In the genomic region with DNA sequence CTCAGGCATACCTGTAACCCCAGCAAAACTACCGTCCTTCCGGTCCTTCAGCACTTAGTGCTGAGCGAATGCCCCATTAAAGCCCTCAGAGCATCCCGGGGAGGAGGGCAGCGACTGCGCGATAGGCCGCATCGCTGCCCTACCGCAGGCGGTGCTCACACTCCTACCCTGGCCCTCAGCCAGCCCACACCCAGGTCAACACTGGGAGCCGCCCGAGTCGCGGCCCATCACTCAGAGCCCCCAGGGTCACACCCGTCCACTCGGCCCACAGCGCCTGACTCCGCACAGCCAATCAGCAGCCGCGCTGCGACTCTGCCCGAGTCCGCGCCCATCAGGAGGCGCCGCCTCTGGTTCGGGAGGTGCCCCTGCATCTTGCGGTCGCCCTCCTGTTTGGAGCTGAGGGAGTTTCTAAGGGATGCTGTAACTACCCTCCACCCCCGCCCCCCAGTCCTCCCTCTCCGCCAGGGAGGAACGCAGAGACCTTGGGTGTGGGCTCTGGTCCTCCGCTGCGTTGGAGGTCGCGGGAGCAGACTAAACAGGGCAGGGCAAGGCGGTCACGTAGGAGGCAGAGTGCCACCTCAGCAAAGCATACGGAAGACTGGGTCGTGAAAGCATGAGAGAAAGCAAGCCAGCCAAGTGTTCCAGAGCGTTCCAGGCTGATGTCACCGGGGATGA, we compare ENCODE assay signal across 8 mouse cellular contexts. TPM values are rescaled to one million over a fixed set of nuclear protein-coding genes. Genes with fewer than 3 reads are reported as not detected.
DNase-seq lines count a peak whose midpoint lies in the region; ATAC-seq and TF ChIP-seq lines count a peak whose summit lies in the region.

No protein-coding gene starts in this region.

- no peak for TF ChIP-seq CTCF in ES-Bruce4 (IDR thresholded peaks at IDR 0.05; ENCODE audit: low read depth, low read length)
- peak; percentile 57 for TF ChIP-seq CTCF in liver, postnatal 0 days (IDR thresholded peaks at IDR 0.05; ENCODE audit: low read depth)

- H3K4me3 ChIP-seq in ES-Bruce4 (ENCODE audit: low read depth, low read length): peak overlapping the region; percentile 64
- peak overlapping the region; percentile 60 for H3K4me3 ChIP-seq in forebrain, embryonic 13.5 days
- H3K4me3 ChIP-seq in liver, postnatal 0 days (ENCODE audit: low read depth, low read length): peak overlapping the region; percentile 66
- peak overlapping the region; percentile 55 for H3K4me3 ChIP-seq in neural tube, embryonic 14.5 days (ENCODE audit: low read depth, low read length)

- intact Hi-C loops in heart, postnatal 10 days (cut with DNase I): loop anchor here (1.0 to 2.0 kb wide), 2 partner anchors 18 to 27 kb away; no protein-coding TSS in a partner anchor

- no peak for TF ChIP-seq POLR2A in ES-Bruce4 (IDR thresholded peaks at IDR 0.05; ENCODE audit: insufficient read depth, low read length)

- H3K27ac ChIP-seq in ES-Bruce4 (ENCODE audit: insufficient read depth, low read length): peak overlapping the region; percentile 97
- H3K27ac ChIP-seq in forebrain, embryonic 13.5 days: peak overlapping the region; percentile 87
- peak overlapping the region; percentile 95 for H3K27ac ChIP-seq in liver, postnatal 0 days (ENCODE audit: low read depth)
- H3K27ac ChIP-seq in neural tube, embryonic 14.5 days (ENCODE audit: low read depth, low read length): peak overlapping the region; percentile 90

- TF ChIP-seq EP300 in ES-Bruce4 (IDR thresholded peaks at IDR 0.05; ENCODE audit: insufficient read depth, low read depth, low read length): peak; percentile 73
- no peak for TF ChIP-seq EP300 in liver, postnatal 0 days (IDR thresholded peaks at IDR 0.05; ENCODE audit: low read depth)

- H3K36me3 ChIP-seq in ES-Bruce4 (ENCODE audit: control insufficient read depth, insufficient read depth, low read length, poor library complexity, severe bottlenecking): no peaks in the 10 kb centered on the region
- no peaks in the 10 kb centered on the region for H3K36me3 ChIP-seq in forebrain, embryonic 13.5 days (ENCODE audit: poor library complexity, severe bottlenecking)
- no peaks in the 10 kb centered on the region for H3K36me3 ChIP-seq in liver, postnatal 0 days (replicated peaks; ENCODE audit: insufficient read depth, low read length)
- no peaks in the 10 kb centered on the region for H3K36me3 ChIP-seq in neural tube, embryonic 14.5 days (ENCODE audit: control insufficient read depth, insufficient read depth, low read length)

- ATAC-seq in cerebellum, adult (ENCODE audit: insufficient number of reproducible peaks, low FRiP score, low TSS enrichment): peak; percentile 99
- peak; percentile 97 for ATAC-seq in forebrain, embryonic 13.5 days
- peak; percentile 97 for ATAC-seq in liver, postnatal 0 days
- ATAC-seq in neural tube, embryonic 14.5 days (ENCODE audit: low read depth): peak; percentile 97

- peak overlapping the region; percentile 49 for H3K9ac ChIP-seq in ES-Bruce4 (ENCODE audit: low read depth, poor library complexity, severe bottlenecking)
- H3K9ac ChIP-seq in forebrain, embryonic 13.5 days: peak overlapping the region; percentile 71
- peak overlapping the region; percentile 74 for H3K9ac ChIP-seq in liver, postnatal 0 days (replicated peaks)
- peak overlapping the region; percentile 63 for H3K9ac ChIP-seq in neural tube, embryonic 14.5 days (replicated peaks; ENCODE audit: low read depth, low read length)

- peak; percentile 87 to 89 for DNase-seq in heart, postnatal 10 days
- peak; percentile 93 for DNase-seq in layer of hippocampus, adult 11-12 months (ENCODE audit: low spot score)
- peak; percentile 92 for DNase-seq in liver, postnatal 0 days
- DNase-seq in testis, postnatal 10 days (ENCODE audit: low spot score): peak; percentile 89

- WGBS in forebrain, embryonic 13.5 days: under 1% methylated on average over 43 of the region's 43 CpGs
- WGBS in liver, postnatal 0 days (ENCODE audit: insufficient replicate concordance): under 1% methylated on average over 43 of the region's 43 CpGs
- under 1% methylated on average over 42 of the region's 43 CpGs for WGBS in neural tube, embryonic 14.5 days

- H3K9me3 ChIP-seq in ES-Bruce4 (replicated peaks; ENCODE audit: control insufficient read depth, insufficient read depth, low read length, poor library complexity, severe bottlenecking): no peaks in the 10 kb centered on the region
- H3K9me3 ChIP-seq in forebrain, embryonic 13.5 days (replicated peaks): no peaks in the 10 kb centered on the region
- H3K9me3 ChIP-seq in liver, postnatal 0 days (ENCODE audit: low read length): no peaks in the 10 kb centered on the region
- H3K9me3 ChIP-seq in neural tube, embryonic 14.5 days (ENCODE audit: control insufficient read depth, low read length): no peaks in the 10 kb centered on the region

- no peaks in the 10 kb centered on the region for H3K27me3 ChIP-seq in ES-Bruce4 (ENCODE audit: control insufficient read depth, insufficient read depth, low read length, poor library complexity, severe bottlenecking)
- no peaks in the 10 kb centered on the region for H3K27me3 ChIP-seq in forebrain, embryonic 13.5 days
- peaks cover 3% of the 10 kb centered on the region; the same call in 1 of the 2 replicates for H3K27me3 ChIP-seq in liver, postnatal 0 days (ENCODE audit: insufficient read depth, low read length)
- H3K27me3 ChIP-seq in neural tube, embryonic 14.5 days (ENCODE audit: control insufficient read depth, insufficient read depth, low read length): no peaks in the 10 kb centered on the region

- peaks cover 6% of the 10 kb centered on the region for H3K4me1 ChIP-seq in ES-Bruce4 (ENCODE audit: control insufficient read depth, insufficient read depth, low read length)
- H3K4me1 ChIP-seq in forebrain, embryonic 13.5 days: peaks cover 21% of the 10 kb centered on the region
- peaks cover 35% of the 10 kb centered on the region for H3K4me1 ChIP-seq in liver, postnatal 0 days (ENCODE audit: insufficient read depth)
- H3K4me1 ChIP-seq in neural tube, embryonic 14.5 days (ENCODE audit: control insufficient read depth, insufficient read depth, low read length): 0 out of 2 replicates have a peak, but pooled peaks cover 4% of the 10 kb centered on the region

- H3K4me2 ChIP-seq in forebrain, embryonic 13.5 days: peak overlapping the region; percentile 81
- peak overlapping the region; percentile 95 for H3K4me2 ChIP-seq in liver, postnatal 0 days (ENCODE audit: low read depth, low read length)
- peak overlapping the region; percentile 64 for H3K4me2 ChIP-seq in neural tube, embryonic 14.5 days (ENCODE audit: low read depth, low read length)

RNA-seq across cellular contexts. Expression of a gene that starts 26.5 kb away (rescaled TPM):
- 329 and 359 TPM in 2 replicates for polyA plus RNA-seq in ES-Bruce4 (2011; ENCODE audit: insufficient read depth, insufficient read length, low read depth, missing spikeins)
- 247 and 288 TPM in 2 replicates for polyA plus RNA-seq in forebrain, embryonic 13.5 days (2015; fragmentation: Nextera tagmentation; extraction: Ambion mirVana)
- total RNA-seq in heart, postnatal 10 days (2021): 10 to 100 TPM; 30.3 to 34.6 TPM
- polyA plus RNA-seq in liver, postnatal 0 days (2015; fragmentation: Nextera tagmentation; extraction: Ambion mirVana): 5.9 and 6.2 TPM in 2 replicates
- 293 and 373 TPM in 2 replicates for polyA plus RNA-seq in neural tube, embryonic 14.5 days (2014; fragmentation: Nextera tagmentation; extraction: Ambion mirVana)

Comparison
In these comparisons a context has a peak if more than half of its experiments do, and no peak if none do; other contexts are left out.
1. Peak in every context shown above with its lines: DNase-seq, ATAC-seq, H3K4me3 ChIP-seq and H3K27ac ChIP-seq.
2. RNA of a gene that starts 26.5 kb away (polyA plus RNA-seq): 329 to 359 TPM in ES-Bruce4, 293 to 373 TPM in neural tube, embryonic 14.5 days and 247 to 288 TPM in forebrain, embryonic 13.5 days; 5.9 to 6.2 TPM in liver, postnatal 0 days; every median in the first group is over 10 times any median in the second.